Mouse (Mus musculus) WW6 (cell line): Measurements from ENCODE around the gene Vps13d.

Source experiments
- DNase-seq: peaks from one replicate; pipeline ENCODE4 v3.0.0-alpha.2; 2013; ENCODE audit warnings: low read depth, low spot score

The Vps13d gene

GRCm38 (mm10) chr4:145009934-145010333, 184.9 kb downstream of the Vps13d start:
- no peak for DNase-seq

DNA sequence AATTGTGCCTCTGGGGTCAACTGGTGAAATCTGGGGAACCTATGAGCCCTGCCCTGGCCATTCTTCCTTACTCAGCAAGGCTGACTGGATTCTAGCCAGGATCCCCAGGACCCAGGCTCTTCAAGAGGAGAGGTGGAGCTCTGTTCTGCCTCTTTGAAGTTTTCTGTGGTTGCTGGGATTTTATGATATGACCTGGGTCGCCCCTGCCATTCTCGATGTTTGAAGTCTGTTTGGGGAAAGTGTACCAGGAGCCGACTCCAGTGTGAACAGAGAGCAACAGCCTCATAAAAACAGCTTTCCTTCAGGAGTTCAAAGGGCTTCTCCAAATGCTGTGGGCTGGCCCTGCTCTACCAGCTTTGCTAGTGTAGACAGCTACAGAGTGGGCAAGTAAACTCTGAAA, 185.4 kb downstream of the Vps13d start:
- no peak for DNase-seq

GRCm38 (mm10) chr4:145005943-145006545, 188.8 kb downstream of the Vps13d start:
- DNase-seq, result no peak

- no peak for DNase-seq
Observed at GRCm38 (mm10) chr4:145004176-145004575, 190.6 kb downstream of the Vps13d start.

DNA sequence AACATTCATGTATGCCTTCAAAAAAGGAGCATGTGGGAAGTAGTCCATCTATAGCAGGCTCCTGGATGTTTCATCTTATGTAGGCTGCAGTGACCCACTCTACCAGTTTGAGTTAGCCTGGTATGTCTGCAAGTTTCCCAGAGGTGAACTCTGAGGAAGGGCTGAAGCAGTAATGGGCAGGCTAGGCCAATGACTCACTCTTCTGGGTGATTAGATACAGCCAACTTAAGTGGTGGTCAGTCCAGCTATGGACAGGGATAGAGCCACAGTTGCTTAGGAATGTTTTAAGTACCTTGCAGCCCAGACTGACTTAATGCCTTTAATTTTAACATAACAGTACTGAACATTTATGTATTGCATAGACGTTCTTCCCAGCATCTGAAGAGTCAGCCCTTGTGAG, 192.1 kb downstream of the Vps13d start:
- no peak for DNase-seq

DNA sequence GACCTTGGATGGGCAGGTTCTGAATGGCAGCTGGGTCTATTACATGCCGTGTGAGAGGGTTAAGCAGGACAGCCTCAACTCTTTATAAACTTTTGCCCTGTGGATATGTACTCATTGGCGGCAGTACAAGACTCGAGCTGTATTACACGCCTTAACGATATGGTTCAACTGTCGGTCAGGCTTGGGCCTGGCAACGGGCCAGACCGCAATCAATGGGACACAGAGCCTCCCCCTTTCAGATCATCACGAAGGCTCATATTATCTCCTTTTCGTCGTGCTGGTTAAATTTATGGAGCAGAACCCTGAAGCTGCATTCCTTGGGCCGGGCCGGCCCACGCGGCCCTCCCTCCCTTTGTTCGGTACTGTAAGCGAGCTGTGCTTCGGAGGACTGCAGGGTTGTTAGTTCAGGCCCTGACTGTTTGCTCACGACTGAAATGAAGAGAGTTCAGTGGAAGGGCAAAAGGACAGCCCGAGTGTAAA, 194.9 kb downstream of the Vps13d start:
- no peak for DNase-seq

DNA sequence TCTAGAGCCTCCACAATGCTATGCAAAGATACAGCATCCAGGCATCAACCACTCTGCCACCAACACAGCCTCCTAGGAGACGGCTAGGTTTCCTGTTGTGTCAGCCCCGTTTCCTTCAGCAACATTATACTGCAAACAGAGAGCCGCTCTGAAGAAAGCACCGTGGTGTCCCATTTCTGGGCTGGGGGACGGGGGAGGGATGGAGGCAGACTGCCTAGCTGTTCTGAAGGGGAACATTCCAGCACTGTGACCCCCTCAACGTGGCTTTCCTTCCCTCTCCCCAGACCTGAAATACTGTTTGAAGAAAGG, 195.3 kb downstream of the Vps13d start:
- DNase-seq, result no peak

GRCm38 (mm10) chr4:144998808-144999571, 195.8 kb downstream of the Vps13d start:
- DNase-seq, result no peak

DNA sequence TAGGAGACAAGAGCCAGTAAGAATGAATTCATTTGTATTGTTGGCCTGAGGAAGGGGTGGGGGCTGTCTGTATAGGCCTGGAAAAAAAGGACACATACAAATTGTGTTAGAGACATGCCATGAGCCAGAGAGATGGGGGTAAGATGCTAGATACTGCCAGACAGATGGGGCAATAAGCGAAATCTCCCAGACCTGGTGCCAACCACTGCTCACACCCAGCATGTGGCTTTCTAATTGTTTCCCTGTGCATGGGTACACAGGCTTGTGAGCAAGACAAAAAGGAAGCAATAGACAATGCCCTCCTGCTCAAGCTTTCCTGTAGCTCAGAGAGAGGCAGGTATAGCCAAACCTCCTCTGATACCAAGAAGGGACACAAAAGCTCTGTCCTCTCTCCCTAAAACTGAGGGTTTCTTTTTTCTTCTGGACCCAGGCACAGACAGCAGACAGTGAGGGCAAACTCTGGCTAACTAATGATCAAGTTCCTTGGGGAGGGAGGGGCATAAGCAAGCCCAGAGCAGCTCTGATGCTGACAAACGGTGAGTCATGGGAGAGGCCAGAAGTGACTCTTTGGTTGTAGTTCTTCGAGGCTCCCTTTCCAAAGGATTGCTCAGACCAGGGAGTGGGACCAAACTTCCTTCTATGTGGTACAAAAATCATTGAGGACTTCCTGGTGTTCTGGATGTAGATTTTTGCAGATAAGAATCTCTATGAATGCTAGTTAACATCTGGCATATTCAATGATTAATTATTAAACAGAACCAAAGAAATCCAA, 196.7 kb downstream of the Vps13d start:
- no peak for DNase-seq

DNA sequence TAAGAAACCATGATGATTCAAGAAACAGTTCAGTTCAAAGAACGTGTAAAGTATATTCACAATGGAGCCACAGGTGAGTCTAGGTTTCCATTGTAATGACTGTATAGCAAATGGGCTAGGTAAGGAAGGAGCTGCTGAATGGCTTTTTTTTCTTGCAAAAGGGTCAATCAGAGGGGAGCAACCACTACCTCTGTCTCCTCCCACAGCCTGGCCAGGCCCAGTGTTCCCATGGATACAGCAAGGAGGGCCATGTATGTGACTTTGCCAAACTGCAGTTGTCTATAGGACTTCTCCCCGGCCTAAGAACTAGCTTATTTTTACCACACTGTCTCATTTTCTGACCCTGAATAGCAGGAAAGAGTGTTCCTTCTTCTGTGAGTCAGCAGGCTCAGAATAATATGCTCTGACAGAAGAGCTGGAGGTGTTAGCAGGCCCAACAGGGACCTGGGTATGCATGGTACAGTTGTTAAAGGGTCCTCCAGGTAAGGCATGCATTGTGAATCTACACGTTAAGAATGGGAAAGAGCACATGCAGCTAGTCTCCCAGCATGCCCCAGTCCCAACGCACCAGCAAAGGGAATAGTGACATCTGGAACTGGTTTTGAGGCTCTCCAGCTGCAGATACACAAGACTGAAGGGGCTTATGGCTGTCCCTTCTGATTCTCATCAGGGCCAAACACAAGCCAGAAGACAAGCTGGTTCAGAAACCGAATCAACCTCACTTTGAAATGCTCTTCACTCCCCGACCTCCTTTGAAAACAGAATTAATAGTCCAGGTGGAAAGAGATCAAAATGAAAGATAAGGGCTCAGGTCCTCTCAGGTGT, 197.6 kb downstream of the Vps13d start:
- no peak for DNase-seq

GRCm38 (mm10) chr4:144995826-144996225, 199.0 kb downstream of the Vps13d start:
- no peak for DNase-seq

GRCm38 (mm10) chr4:144993047-144993917, 201.5 kb downstream of the Vps13d start:
- no peak for DNase-seq

GRCm38 (mm10) chr4:144992413-144992812, 202.4 kb downstream of the Vps13d start:
- no peak for DNase-seq

GRCm38 (mm10) chr4:144988443-144989206, 206.2 kb downstream of the Vps13d start:
- DNase-seq, result no peak

DNA sequence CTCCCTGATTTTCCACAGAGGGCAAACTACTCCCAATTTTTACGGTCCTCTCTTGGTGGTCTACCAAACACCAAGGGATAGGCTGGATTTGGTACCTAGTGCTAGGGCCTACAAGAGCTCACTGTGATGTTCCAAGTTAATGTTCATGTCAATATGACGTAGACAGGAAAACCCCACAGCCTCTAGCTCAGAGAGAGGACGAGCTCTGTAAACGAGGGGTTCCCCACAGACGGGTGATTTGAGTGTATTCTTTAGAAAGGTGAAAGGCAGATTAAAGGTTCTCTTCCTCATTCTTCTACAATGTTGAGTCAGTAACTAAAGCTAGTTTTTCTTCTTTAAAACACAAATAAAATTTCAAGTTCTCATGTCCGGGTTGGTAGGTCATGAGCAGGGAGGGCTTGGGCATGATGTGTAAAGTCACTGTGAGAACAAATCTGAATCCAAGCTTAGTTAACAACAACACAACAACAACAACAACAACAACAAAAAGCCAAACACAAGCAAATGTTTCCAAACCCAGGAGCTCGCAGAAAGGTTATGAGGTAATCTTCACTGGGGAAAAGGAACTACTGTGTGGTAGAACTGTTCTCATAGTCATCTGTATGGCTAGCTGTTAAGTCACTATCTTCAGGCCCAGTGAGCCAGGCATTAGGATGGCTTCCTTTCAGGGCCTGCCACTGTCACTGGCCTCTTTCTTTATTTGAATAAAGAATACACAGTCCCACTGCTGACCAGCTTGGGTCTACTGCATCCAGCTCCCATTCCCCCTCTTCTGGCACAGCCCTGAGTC, 208.6 kb downstream of the Vps13d start:
- no peak for DNase-seq

- no peak for DNase-seq
Observed at GRCm38 (mm10) chr4:144983821-144984371, 210.9 kb downstream of the Vps13d start.

- DNase-seq, result no peak
Observed at GRCm38 (mm10) chr4:144983228-144983744, 211.5 kb downstream of the Vps13d start.

DNA sequence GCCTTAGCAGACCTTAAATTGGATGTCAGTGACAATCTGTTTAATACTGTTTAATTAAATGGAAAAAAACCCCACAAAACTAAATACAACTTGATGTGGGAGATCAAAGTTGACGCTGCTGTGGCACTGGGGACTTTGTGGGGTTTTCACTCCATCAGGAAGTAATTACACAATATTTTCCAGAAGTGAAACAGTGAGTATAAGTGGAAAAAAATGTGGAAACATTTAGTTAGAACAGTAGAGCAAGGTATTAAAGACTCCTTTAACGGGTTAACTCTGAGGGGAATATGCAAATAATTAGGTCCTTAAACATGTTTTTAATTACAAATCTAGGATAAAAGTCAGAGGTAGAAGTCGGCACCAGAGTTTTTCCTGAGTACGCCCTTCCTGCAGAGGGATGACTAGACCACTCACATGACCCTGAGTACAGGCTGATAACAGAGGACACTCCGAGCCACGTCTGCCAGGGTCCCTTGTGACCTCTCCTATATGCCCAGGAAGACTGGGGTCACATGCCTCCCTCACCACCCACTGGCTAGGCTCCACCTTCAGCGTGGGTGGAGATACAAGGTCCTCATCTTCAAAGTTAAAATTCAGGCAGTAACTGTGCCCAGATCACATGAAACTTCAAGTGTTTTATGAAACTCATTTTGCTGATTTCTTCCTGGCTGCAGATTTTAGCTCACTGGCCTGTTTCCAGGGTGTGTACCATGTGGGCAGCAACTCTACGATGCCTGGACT, 213.8 kb downstream of the Vps13d start:
- no peak for DNase-seq
